Mouse (Mus musculus) mesoderm, embryonic 11.5 days (tissue): Measurements from ENCODE around the gene Nos3.
A peak's percentile ranks its signal among the peaks of the same experiment; 100 is the strongest.

ENCODE experiments used
- DNase-seq: peaks from one replicate; pipeline ENCODE4 v3.0.0-alpha.2; 2012; ENCODE audit warnings: low read depth, low spot score

Nos3 gene

GRCm38 (mm10) chr5:24364508-24364907, at the start of gene Nos3:
TSS of gene Nos3 (plus strand) at chr5:24364810.
- DNase-seq: no peak

- DNase-seq: peak; percentile 30
These were observed 44.7 kb upstream of the Nos3 start for GRCm38 (mm10) chr5:24319776-24320466.

GRCm38 (mm10) chr5:24320467-24320813, 44.2 kb upstream of the Nos3 start:
- no peak for DNase-seq

GRCm38 (mm10) chr5:24320894-24321293, 43.7 kb upstream of the Nos3 start:
- DNase-seq: no peak

- DNase-seq: peak; percentile 71
These were observed 42.6 kb upstream of the Nos3 start for GRCm38 (mm10) chr5:24321711-24322682.

GRCm38 (mm10) chr5:24325251-24325650, 39.4 kb upstream of the Nos3 start:
- DNase-seq: no peak

GRCm38 (mm10) chr5:24326166-24326841, 38.3 kb upstream of the Nos3 start:
- DNase-seq: no peak

GRCm38 (mm10) chr5:24326842-24327417, 37.7 kb upstream of the Nos3 start:
- DNase-seq: no peak

- DNase-seq: no peak
These were observed 35.8 kb upstream of the Nos3 start for GRCm38 (mm10) chr5:24328813-24329211.

GRCm38 (mm10) chr5:24329212-24329964, 35.2 kb upstream of the Nos3 start:
- DNase-seq: peak; percentile 87

- DNase-seq: no peak
These were observed 34.7 kb upstream of the Nos3 start for GRCm38 (mm10) chr5:24329965-24330298.

- DNase-seq: no peak
These were observed 32.2 kb upstream of the Nos3 start for GRCm38 (mm10) chr5:24332401-24332800.

- no peak for DNase-seq
These were observed 29.9 kb upstream of the Nos3 start for GRCm38 (mm10) chr5:24334749-24335148.

- peak; percentile 61 for DNase-seq
These were observed 28.6 kb upstream of the Nos3 start for GRCm38 (mm10) chr5:24335888-24336511.

GRCm38 (mm10) chr5:24337366-24337765, 27.2 kb upstream of the Nos3 start:
- DNase-seq: no peak

GRCm38 (mm10) chr5:24337821-24338220, 26.8 kb upstream of the Nos3 start:
- DNase-seq: no peak

GRCm38 (mm10) chr5:24342205-24342963, 22.2 kb upstream of the Nos3 start:
- DNase-seq: no peak

- no peak for DNase-seq
These were observed 21.6 kb upstream of the Nos3 start for GRCm38 (mm10) chr5:24342966-24343365.

GRCm38 (mm10) chr5:24343379-24343778, 21.2 kb upstream of the Nos3 start:
- DNase-seq: no peak

GRCm38 (mm10) chr5:24343977-24344436, 20.6 kb upstream of the Nos3 start:
- peak; percentile 85 for DNase-seq
